Mouse (Mus musculus) large intestine, adult 2 months (tissue): ENCODE data around the gene Tex35. TPM values are rescaled to one million over a fixed set of nuclear protein-coding genes. Genes with fewer than 3 reads are reported as not detected.

Source experiments
- DNase-seq: peaks from one replicate; pipeline ENCODE4 v3.0.0-alpha.2; 2012; ENCODE audit warnings: low read depth, low spot score
- WGBS: fragments of 180-500 bp; shearing (Covaris S2); methylation state at CpG from one replicate; pipeline ENCODE4 v1.1.7; 2018; 5-methylcytosine and 5-hydroxymethylcytosine counted together
- polyA plus RNA-seq: library from polyadenylated mRNA; depleted of rRNA; stranded (reverse); fragments of >200 nt; gene quantifications from 2 replicates; pipeline ENCODE4 v1.2.3, GENCODE M21; 2012; rRNA removed

Tex35 gene
- not detected in 2 replicates for polyA plus RNA-seq

GRCm38 (mm10) chr1:157108580-157108979 is at the start of gene Tex35:
TSS of gene Tex35 (minus strand) at chr1:157108680.
- WGBS: 90% methylated on average over 4 of the region's 4 CpGs
- DNase-seq: no peak

DNA sequence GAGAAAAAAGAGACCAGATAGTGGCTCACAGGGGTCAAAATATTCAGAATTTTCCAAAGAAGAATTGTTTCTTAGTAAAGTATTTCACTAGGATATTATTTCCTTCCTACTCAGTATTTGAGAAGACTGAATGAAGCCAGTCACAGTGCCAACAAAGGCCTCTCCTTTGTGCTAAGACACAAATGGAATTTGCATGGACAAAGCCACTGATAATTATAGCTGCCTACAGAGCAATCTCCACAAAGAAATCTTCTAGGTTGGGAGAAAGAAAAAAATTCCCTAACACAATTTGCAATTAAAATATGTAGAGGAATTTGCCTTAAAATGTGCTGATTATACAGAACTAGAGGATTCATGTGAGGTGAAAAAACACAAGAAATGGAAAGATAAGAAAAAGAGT is 45.3 kb upstream of the Tex35 start:
- DNase-seq: no peak

GRCm38 (mm10) chr1:157150107-157150506 is 41.6 kb upstream of the Tex35 start:
- WGBS: 63% methylated on average over 1 of the region's 1 CpGs
- no peak for DNase-seq

DNA sequence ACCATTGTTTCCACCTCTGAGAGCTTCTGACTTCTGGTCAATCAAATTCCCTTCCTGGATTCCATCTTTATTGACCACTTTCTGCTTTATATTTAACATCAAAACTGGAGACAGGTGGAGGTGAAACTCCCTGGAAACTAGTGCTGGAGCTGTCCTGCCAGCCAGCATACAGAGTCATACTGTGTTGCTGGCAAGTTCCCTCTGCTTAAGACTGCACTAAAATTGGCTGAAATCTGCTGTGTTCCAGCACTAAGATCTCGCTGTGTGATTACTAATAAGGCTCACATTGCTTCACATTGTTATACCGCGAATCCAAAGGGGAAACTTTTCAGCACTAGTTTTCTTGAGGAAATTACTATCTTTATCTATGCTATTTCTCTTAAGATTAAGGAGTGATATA is 36.1 kb upstream of the Tex35 start:
- no peak for DNase-seq
- 95% methylated on average over 3 of the region's 3 CpGs for WGBS

DNA sequence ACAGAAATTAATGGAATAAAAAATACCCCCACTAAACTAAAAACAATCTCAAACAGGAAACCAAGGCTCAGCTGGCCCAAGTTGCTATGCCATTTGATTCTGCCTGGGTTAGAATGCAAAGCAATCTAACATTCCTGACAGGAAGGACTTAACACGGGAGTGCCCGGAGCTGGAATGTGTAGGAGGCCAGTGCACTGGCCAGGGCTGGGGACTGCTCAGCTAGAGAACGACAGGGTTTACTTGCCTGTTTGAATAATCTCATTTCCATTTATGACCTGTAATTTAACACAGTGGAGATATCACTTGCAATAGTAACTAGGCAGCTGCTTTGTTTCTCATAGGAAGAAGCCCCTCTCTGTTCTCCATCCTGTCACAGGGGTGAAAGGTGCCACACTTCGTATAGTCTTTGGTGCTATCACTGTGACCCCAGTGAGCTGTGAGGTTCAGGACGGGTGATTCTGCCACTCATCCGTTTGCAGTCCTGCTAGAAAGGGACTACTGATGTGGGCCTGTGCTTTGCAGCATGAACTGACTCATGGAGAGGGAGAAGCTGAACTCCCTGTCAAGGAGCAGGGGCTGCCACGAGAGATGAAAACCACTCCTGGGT is 34.9 kb upstream of the Tex35 start:
- DNase-seq: no peak
- 54% methylated on average over 7 of the region's 7 CpGs for WGBS

GRCm38 (mm10) chr1:157141014-157141413 is 32.5 kb upstream of the Tex35 start:
- DNase-seq: no peak

GRCm38 (mm10) chr1:157137854-157138241 is 29.4 kb upstream of the Tex35 start:
- 95% methylated on average over 1 of the region's 1 CpGs for WGBS
- no peak for DNase-seq

More at GRCm38 (mm10) chr1:157141014-157141413, 32.5 kb upstream of the Tex35 start:
- WGBS: 80% methylated on average over 3 of the region's 3 CpGs

DNA sequence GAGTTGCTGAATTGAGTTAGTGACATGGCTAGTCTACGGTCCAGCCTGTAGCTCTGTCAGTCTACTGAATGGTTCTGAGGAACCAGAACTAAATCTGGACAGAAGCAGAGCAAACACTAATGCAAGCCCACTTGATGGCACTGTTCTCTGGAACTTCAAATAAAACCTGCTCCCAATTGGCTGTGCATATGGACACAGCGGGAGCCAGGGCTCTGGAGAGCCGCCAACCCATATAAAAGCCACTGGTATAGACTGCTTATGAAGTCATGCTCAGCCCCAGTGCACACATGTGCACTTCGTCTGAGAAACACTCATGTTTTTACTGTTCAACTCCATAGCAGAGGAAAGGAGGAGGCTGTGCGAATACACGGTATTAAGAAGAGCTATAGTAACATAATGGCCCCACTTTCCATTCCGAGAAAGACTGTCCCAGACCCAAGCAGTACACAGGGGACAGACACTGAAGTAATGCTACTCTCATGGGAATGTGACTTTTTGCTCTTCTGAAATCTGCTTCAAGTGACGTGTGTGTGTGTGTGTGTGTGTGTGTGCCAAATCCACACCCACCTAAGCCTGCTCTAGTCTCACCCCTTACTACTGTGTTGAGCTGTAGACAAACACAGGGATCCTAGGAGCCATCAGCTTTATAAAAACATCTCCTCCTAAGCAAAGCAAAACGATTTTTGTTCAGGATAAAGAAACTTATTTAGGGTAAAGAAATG is 28.8 kb upstream of the Tex35 start:
- WGBS: 59% methylated on average over 9 of the region's 9 CpGs

DNA sequence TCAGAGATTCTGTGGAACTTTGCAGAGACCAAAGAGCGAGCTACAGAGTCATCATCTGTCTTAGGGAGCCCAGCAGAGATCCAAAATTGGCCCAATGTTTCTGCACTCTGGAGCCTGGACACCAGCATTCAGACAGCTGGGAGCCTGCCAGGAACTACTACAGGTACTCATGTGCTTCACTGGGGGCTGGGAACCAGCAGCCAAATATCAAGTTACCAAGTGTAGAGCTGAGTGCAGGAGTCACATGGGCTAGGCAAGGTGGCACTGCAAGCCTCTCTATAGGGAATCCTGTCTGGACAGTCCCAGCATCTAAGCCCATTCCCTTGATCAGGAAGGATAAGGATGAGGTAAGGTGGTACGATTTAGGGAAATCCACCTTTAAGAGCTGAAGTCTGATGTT is 19.7 kb upstream of the Tex35 start:
- no peak for DNase-seq
- WGBS: 95% methylated on average over 2 of the region's 2 CpGs

More for the DNA sequence above, 28.8 kb upstream of the Tex35 start:
- DNase-seq: no peak

DNA sequence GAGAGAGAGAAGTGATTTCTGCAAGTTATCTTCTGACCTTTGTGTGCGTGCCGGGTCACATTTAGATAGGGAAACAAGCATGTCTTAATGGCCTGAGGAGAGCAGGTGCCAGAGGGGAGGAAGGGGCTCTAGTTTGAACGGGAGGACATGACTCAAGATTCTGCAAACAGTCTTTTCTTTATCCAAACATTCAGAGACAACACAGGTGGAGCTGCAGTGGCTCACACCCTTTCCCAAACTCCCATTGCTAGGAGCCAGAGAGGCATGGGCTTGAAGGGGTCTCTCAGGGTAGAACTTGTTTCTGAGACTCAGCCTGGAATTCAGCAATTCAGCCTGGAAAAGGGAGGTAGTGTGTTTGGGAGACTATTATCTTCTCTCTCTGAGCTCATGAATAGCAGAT is 15.4 kb upstream of the Tex35 start:
- 35% methylated on average over 3 of the region's 3 CpGs for WGBS

DNA sequence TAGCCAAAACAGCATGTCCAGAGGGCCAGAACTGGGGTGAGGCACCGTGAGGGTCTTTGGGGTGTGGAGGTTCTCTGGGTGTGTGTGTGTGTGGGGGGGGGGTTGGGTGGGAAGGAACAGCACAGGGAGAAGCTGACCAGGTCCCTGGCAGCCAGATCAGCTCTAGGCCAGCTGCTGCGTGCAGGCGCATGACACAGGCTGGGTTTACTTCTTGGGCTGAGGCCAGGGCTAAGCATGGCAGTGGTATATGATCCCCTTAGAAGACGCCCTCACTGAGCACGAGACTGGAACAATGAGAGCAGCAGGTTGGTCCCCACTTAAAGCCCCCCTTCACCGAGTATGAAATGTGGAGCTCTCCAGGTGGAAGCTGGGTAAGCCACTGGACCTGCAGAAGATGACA is 10.7 kb upstream of the Tex35 start:
- no peak for DNase-seq
- 78% methylated on average over 6 of the region's 6 CpGs for WGBS

More for the DNA sequence above, 15.4 kb upstream of the Tex35 start:
- DNase-seq: no peak

DNA sequence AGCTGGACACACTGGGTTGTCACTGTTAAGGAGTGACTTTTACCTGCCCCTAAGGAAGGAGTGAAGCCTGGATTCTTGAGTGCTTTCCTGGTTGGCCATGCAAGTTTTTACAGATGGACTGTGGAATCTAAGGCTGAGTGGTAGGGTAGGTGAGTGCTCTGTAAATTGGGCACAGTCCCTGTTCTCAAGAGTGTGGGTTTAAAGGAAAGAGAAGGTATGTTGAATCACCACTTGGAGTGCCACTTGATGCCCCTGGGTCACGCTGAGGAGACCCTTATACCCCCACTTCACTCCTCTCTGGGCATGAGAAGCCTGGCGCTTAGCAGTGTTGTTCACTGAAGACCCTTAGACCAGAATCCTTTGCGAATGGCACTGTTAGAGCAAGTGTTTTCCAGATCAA is 9.0 kb upstream of the Tex35 start:
- 85% methylated on average over 3 of the region's 3 CpGs for WGBS

DNA sequence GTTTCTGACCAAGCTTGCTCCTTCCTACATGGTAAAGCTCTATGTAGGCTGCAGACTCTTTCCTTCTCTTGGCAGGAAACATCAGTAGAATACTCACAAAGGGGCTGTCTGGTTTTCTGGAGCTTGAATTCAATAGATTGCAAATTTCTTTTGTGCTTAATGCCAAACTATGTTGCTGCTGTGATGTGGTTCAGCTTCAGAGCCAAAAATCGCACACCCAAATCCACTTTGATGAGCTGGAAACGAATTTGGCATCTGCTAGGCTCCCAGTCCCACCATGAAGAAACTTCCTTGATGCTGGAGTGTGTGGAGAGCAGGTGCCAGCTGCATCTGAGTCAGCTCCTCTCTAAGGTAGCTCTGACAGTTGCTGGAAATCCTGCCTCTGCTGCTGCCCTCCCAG is 6.0 kb upstream of the Tex35 start:
- 68% methylated on average over 2 of the region's 2 CpGs for WGBS

More for the DNA sequence above, 9.0 kb upstream of the Tex35 start:
- no peak for DNase-seq

GRCm38 (mm10) chr1:157110287-157110835 is 1.9 kb upstream of the Tex35 start:
- DNase-seq: no peak
- WGBS: 63% methylated on average over 6 of the region's 6 CpGs

More for the DNA sequence above, 6.0 kb upstream of the Tex35 start:
- DNase-seq: no peak

DNA sequence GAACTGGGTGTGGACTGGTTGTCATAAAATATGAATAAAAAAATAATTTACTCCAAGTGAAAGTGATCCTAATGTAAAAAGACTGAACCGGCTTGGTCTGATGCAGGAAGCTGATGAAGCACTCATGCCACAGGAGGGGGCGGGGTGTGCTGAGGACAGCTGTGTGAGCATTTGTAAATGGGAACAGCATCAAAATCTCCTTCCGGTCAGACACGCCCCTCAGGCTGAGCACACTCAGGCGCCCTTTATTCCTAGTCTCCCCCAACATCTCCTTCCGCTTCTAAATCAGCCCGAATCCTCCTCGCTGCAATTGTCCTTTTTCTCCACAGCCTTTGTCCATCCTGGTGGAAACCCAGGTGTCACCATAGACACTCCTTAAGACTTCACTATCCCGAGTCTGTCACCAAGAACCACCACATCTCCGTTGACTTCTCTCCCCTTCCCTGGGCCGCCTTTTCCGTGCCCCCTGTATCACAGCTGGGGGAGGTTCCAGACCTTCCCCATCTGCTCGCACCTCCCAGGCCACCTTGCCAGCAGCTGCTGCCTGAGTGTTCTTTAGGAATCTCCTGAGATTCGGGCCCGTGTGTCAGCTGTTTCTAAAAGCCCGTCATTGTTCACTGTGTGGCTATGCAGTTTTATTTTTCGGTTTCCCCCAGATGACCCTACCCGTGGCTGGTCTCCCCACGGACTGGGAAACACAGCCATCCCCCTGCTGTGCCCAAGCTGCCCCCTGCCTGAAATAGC is 7.2 kb downstream of the Tex35 start:
- WGBS: 11% methylated on average over 19 of the region's 19 CpGs
- DNase-seq: no peak

DNA sequence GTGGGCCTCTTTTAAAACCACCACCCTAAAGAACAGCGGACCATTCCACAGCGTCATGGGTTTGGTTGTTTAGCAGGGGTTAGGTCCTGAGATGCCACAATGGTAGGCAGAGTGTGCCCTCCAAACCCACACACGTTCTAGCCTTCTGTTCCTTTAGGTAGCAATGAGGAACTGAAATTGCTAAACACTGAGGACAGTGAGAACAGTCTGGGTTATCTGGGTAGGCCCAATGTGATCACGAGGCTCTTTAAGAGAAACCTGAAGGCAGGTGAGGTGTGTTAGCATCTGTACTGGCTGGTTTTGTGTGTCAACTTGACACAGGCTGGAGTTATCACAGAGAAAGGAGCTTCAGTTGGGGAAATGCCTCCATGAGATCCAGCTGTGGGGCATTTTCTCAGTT is 12.9 kb downstream of the Tex35 start:
- WGBS: 75% methylated on average over 4 of the region's 4 CpGs
- DNase-seq: no peak

- WGBS: 83% methylated on average over 1 of the region's 1 CpGs
- no peak for DNase-seq
These were observed 15.9 kb downstream of the Tex35 start for GRCm38 (mm10) chr1:157092622-157093021.

DNA sequence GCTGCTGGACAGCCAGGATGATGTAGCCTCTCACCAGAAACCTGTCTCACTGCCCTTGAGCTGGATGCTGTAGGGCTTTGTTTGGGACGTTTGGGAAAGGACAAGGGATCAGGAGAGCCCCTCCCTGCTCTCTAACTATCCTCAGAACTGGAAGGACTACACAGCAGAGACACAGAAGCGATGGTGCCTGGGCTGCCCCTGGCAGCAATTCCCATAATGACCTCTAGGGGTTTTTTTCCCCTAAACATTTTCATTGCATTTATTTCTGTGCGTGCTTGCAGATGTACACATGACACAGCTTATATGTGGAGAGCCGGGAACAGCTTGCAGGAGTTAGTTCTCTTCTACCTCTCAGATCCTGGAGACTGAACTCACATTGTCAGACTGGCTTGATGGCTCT is 16.3 kb downstream of the Tex35 start:
- DNase-seq: no peak
- 70% methylated on average over 4 of the region's 4 CpGs for WGBS

GRCm38 (mm10) chr1:157090835-157091234 is 17.6 kb downstream of the Tex35 start:
- WGBS: 71% methylated on average over 3 of the region's 3 CpGs
- DNase-seq: no peak
